Mouse (Mus musculus) brown adipose tissue, adult 24 weeks (tissue): ENCODE data around the gene Nckap5l. TPM values are rescaled to one million over a fixed set of nuclear protein-coding genes. Genes with fewer than 3 reads are reported as not detected.

ENCODE experiments used
- H3K27ac ChIP-seq: fragments of 200-500 bp; replicated peaks from 2 replicates; pipeline ENCODE4 v1.5.1; 2012; ENCODE audit warnings: low read depth, mild to moderate bottlenecking, low read length
- H3K4me1 ChIP-seq: fragments of 200-500 bp; 2 replicates; pipeline ENCODE4 v1.6.1; 2012; ENCODE audit warnings: low read length, mixed read lengths; ENCODE audit not compliant: control insufficient read depth, insufficient read depth, insufficient read length
- H3K4me3 ChIP-seq: fragments of 200-500 bp; 2 replicates; pipeline ENCODE4 v1.5.1; 2012; ENCODE audit warnings: low read depth, mild to moderate bottlenecking, low read length, moderate library complexity; ENCODE audit not compliant: insufficient read depth
- polyA plus RNA-seq: library from polyadenylated mRNA; stranded (reverse); fragments of >200 nt; gene quantifications from 2 replicates; pipeline ENCODE4 v1.2.4, GENCODE M21; 2012; ENCODE audit not compliant: missing spikeins, insufficient read depth, insufficient read length

Gene Nckap5l
- polyA plus RNA-seq = 1.1 and 1.9 TPM in 2 replicates

DNA sequence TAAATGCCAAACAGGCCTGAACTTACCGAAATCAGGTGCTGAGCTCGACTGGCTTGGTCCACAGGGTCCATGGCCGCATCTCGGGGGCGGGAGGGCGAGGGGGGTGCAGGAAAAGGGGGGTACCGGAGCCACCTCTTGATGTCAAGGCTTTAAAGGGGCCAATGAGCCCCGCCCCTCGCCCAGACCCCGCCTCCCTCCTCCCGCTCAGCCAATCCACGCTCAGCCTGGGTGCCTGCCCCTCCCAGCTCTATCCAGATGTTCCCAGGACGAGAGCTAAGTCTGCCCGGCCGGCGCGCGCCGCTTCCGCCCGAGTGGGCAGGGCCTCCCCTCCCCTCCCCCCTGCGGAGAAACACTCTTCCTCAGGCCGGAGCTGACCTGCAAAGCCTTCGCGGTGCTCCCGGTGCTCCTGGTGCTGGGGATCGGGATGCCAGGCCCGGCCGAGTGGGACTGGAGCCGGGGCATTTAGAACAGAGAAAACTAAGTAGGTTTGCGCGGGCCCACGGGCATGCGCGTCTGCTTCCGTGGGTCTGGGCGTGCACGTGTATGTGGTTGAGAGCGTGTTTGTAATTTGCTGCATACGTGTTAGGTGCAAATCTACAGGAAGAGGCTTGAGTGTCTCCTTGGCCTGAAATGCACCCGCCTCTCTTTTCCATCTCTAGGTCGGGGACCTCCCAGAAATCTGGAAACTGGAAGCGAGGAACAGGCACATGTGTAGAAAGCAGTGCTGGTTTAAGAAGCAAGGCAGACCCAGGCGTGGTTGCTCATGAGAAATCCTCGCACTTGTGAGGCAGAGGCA, at the start of gene Nckap5l:
Gene Nckap5l, minus strand, starts transcription at position 143 of the 796 bp plus-strand sequence.
- Histone ChIP-seq H3K4me3 (peak within 1 kb of the TSS; percentile 98), H3K27ac (peak within 1 kb of the TSS; percentile 64), H3K4me1 (no peaks in the 10 kb centered on the region)

DNA sequence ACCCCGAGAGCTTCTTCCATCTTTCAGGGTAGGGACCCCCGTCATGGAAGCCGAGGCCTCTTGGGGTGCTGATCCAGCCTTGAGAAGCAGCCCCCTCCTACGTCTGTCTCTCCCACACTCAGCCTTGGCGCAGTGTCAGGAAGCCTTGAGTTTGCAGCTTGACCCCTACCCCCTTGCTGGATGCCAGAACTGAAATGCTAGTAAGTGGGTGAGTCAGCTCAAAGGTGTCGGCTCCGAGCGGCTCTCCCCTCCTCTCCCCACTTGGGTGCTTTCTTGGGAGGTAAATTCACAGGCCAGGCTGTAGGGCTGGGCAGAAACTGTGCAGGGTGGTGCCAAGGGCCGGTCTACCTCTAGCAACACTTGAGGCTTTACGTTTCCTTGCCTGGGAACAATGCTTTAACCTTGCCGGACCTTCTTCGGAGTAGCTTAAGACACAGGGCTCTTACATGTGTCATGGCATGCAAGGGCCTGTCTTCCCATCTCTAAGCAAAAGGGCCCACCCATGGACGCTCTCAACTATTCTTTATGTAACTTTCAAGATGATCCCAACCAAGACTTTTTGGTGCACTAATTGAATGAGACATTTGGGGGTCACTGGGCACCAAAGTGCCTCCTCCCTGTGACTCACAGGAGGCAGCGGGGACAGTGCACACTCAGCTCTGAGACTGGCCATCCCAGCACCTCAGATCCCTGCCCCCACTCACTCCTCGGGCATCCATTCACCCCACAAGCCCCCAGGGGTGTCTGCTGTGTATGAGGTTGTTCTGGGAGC, 48.0 kb upstream of the Nckap5l start:
- H3K4me1 ChIP-seq = no peaks in the 10 kb centered on the region
- no peak overlapping the region for H3K27ac ChIP-seq
- H3K4me3 ChIP-seq = no peak overlapping the region

DNA sequence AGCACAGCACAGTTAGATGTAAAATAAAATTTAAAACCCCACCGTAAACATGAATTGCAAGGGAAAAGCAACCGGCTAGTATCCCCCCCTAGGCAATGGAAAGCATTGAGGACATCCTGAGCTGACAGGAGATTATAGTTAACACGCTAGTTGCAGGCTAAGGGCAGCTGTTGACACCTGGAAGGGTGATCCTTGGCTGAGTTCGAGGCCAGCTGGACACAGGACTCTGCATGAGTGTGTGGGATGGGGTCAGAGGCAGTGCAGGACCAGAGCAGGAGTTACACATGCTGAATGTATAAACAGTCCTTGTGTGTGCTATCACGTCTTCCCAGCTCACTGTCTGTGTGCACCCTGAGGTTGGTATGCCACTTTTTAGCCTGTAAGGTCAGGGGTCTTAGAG, 45.7 kb upstream of the Nckap5l start:
- no peak overlapping the region for H3K4me3 ChIP-seq
- no peak overlapping the region for H3K27ac ChIP-seq
- H3K4me1 ChIP-seq = peaks cover 5% of the 10 kb centered on the region; the same call in 1 of the 2 replicates

DNA sequence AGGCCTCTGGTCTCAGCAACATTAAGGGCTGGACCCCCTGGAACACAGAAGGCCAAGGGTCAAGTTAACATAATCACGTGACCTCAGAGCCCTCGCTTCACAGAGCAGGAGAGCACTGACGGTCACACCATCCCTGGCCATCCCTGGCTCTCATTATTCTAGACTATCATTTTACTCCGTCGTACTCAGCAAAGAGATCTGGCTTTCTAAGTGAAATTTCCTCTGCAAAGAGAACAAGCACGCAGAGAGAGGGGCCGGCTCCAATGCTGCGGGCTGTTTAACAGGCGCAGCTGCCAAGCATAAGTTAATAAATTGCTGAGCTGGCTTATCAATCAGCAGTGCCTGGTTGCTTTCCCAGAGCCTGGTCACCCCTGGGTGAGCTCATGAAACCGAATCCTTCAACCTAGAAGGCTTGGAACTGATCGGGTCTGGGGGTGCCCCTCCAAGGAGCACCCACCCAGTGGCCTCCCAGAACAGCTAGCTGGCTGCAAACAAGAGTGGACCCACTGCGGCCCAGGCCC, 44.8 kb upstream of the Nckap5l start:
- Histone ChIP-seq H3K27ac (no peak overlapping the region), H3K4me3 (no peak overlapping the region), H3K4me1 (peaks cover 7% of the 10 kb centered on the region; the same call in 1 of the 2 replicates)

DNA sequence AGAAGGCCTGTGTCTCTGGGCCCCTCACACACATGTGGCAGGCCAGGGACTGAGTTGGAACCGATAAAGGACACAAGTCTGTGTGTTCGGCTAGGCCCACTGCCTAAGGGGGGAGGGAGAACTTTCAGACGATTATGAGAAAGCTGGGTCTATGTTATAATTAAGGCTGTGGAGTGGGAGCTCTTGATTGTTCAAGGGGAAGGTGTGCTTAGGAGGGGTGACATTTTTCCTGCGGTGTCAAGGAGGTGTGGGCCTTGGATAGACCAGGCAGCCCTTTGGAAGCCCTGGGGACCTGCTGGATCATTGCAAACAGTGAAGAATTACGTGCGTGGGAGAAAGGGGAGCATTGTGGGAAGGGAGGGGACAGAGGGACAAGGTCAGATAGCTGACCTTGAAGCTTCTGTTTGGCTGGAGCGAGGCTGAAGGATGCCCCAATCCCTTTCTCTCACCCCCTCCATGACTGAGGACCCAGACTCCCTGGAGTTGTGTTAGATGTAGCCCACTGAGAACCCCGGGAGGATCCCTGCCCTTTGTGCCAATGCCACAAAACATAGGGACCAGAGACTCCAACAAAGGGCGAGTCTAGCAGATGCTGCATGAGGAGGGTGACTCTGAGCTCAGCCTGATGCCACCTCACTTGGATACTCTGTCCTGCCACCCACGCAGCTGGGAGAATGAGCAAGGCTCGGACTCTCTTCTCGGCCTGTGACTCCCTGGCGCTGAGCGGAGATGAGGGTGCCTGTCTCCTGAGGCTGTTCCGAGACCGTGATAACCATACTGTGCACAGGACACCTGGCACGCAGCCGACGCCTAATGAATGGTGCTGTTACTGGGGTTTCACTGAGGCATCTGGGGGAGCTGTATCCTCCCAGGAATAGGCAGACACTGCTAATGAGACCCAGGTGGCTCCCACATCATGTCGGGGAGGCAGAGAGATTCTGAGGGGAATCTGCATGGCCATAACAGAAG, 44.0 kb upstream of the Nckap5l start:
- no peak overlapping the region for H3K27ac ChIP-seq
- no peak overlapping the region for H3K4me3 ChIP-seq
- peaks cover 7% of the 10 kb centered on the region; the same call in 1 of the 2 replicates for H3K4me1 ChIP-seq

DNA sequence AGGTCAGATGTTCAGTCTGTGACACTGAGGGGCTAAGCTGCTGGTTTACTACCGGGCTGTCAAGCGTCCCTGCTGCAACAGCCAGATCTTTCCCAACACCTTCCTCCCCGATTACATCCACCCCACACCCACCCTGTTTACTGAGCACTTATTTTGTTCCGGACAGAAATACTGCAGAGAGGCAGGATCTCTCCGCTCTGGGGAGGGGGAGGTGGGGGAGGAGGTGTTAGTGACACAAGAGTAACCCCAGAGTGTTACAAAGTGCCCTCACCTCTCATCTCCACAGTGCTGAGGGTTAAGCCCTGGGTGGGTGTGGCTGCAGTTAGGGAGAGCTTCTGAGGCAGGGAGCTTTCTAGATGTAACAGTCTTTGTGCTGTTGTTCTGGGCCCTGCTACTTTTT, 42.8 kb upstream of the Nckap5l start:
- Histone ChIP-seq H3K4me3 (no peak overlapping the region), H3K27ac (no peak overlapping the region), H3K4me1 (peaks cover 7% of the 10 kb centered on the region; the same call in 1 of the 2 replicates)

DNA sequence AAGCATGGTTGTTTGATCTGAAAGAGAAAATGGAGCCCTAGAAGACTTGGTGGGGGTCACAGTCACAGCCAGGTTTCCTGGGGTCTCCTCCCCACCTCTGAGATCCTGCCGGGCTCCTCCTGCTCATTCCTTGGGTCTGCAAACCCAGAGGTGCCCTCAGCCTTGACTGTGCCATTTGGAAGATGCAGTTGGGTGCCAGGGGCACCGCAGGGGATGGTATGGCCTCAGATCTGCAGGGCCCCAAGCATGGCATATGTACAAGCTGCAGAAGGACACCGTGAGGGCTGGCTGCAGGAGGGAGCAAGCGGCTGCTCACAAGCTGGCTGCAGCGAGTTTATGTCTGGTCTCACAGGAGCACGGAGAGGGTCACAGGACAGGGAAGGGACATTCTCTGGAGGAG, 42.2 kb upstream of the Nckap5l start:
- peaks cover 7% of the 10 kb centered on the region; the same call in 1 of the 2 replicates for H3K4me1 ChIP-seq
- H3K4me3 ChIP-seq = no peak overlapping the region
- no peak overlapping the region for H3K27ac ChIP-seq

DNA sequence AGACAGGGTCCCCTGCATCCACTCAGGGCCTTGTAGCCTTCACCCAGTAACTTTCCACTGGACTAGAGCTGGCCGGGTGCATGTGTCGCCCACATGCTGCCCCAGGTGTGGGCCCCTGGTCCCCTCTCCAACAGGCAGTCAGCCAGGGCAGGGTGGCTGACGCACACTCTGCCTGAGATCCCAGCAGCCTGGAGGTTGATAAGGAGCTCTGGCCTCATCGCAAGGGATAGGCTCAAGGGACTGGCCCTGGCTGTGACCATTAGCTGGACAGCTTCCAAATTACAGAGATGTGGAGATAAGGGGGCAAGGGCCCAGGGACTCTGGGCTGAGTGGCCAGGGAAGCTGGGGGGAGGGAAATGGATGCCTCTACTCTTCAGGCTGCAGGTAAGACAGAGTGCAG, 41.2 kb upstream of the Nckap5l start:
- Histone ChIP-seq H3K27ac (no peak overlapping the region), H3K4me3 (no peak overlapping the region), H3K4me1 (peaks cover 7% of the 10 kb centered on the region; the same call in 1 of the 2 replicates)

DNA sequence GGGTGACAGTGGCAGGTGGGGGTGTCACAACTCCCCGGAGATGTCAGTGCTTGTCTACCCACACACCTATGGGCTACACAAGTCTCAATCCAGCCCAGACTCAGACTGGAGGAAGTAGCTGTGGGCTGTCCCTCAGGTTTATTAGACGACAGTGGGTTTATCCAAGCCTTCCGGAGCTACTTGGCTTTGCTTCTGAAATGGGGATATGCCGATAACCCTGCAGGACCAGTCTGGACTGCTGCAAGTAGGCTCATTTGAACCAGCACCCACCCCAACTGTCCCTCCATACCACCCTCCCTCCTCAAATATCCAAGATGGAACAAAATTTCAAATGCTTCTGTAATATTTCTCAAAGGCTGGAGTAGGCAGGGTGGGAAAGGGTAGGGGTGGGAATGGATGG, 40.8 kb upstream of the Nckap5l start:
- H3K27ac ChIP-seq = no peak overlapping the region
- H3K4me3 ChIP-seq = no peak overlapping the region
- H3K4me1 ChIP-seq = peaks cover 7% of the 10 kb centered on the region; the same call in 1 of the 2 replicates

DNA sequence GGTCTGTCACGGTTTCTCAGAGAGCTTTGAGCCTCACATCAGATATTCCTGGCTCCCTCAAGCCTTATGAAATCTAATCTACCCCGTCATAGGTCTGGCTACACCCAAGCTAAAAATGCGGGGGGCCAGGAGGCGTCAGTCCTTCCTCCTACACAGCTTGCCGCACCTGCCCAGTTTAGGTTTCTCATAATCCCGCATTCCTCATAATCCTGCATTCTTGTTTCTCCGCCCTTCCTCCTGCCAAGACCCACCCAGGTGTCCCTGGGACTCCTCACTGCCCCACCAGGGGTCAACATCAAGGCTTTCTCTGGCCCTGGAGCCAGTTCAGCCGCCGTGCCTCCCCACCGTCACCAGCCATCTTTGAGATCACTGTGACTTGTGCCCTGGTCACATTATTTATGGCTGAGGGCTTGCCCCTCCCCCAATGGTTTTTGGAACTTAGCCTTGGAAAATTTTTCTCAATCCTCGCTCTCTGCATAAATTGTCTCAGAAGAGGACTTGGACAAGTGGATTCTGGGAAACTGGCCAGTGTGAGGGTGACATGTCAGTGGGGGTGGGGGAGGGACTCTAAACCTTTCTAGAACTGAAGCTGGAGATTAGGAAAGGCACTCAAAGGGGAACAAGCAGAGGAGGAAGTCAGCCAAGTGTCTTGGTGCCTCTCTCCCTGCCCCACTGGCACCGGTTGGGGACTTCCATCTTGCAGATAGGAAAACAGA, 40.1 kb upstream of the Nckap5l start:
- H3K4me1 ChIP-seq = peaks cover 7% of the 10 kb centered on the region; the same call in 1 of the 2 replicates
- H3K4me3 ChIP-seq = peak overlapping the region; percentile 51
- H3K27ac ChIP-seq = peak overlapping the region; percentile 80

DNA sequence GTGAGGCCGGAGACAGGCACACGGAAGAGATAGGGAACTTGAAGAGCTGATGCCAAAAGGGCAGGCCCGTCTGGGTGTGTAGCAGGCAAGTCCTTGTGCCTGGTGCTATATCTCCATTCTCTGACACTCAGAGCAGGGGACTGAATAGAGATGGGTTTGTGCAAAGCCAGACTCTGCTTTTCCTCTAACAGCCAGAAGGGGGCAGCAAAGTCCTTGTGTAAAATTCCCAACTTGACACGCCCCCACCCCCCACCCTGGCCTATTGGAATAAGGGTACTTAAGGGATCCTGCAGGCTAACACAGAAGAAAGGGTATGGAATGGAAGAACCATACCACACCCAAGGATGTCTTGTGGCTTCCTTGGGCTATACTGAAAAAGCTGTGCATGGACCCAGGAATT, 39.5 kb upstream of the Nckap5l start:
- Histone ChIP-seq H3K4me1 (peaks cover 7% of the 10 kb centered on the region; the same call in 1 of the 2 replicates), H3K27ac (peak overlapping the region; percentile 80), H3K4me3 (peak overlapping the region; percentile 51)

DNA sequence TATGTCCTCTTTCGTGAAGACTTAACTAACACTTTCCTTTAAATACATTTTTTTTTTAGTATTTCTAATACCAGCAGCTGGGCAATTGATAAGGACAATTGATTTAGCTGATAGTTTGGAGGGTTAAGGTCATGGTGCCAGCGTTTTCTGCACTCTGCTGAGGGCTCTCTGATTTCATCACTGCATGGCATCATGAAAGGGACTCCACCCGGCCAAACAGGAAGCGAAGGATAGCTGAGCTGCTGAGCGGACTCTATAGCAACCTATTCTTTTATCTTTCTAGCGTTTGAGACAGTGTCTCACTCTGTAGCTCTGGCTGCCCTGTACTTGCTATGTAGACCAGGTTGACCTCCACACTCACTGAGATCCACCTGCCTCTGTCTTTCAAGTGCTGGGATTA, 27.2 kb upstream of the Nckap5l start:
- Histone ChIP-seq H3K4me3 (no peak overlapping the region), H3K27ac (no peak overlapping the region), H3K4me1 (no peaks in the 10 kb centered on the region)

DNA sequence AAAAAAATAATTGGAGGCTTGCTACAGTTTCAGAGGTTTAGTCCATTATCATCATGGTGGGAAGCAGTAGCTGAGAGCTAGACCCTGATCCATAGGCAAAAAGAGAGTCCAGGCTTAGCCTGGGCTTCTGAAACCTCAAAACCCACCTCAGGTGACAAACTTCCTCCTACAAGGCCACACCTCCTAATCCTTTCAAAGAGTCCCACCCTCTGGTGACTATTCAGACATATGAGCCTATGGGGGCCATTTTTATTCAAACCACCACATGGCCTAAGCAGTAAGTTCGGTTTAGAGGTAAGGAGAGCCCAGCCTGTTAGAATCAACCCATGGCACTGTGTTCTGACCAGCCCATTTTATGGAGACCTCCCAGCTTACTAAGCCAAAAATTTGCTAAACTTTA, 18.3 kb upstream of the Nckap5l start:
- Histone ChIP-seq H3K4me3 (no peak overlapping the region), H3K4me1 (peaks cover 3% of the 10 kb centered on the region; the same call in 1 of the 2 replicates), H3K27ac (no peak overlapping the region)

DNA sequence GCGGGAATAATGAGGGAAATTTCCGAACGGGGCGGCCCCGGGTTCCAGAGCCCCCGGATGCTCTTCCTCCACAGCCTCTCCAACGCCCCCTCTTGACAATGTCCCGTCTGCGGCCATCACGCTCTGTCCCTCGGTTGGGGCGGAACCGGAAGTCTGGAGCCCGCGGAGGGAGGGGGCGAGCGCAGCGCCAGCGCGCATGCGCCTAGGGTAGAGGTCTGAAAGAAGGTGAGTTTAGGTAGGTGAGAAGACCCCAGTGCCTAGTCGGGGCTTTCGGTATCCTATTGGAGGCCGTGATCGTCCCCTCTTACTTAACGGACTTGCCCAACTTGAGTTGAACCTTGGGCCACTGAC, 17.0 kb upstream of the Nckap5l start, which contains the start of gene Bcdin3d:
Gene Bcdin3d, minus strand, starts transcription at position 155 of the 351 bp plus-strand sequence.
- Histone ChIP-seq H3K4me1 (peaks cover 3% of the 10 kb centered on the region; the same call in 1 of the 2 replicates), H3K27ac (peak within 1 kb of the TSS; percentile 78), H3K4me3 (peak within 1 kb of the TSS; percentile 93)
